Mouse (Mus musculus) c-Kit-negative CD71-positive TER-119-positive erythroid progenitor cells, embryonic 14.5 days (primary cell): ENCODE data around the gene Apol7a.

Experiments
- DNase-seq: peaks from one replicate; pipeline ENCODE4 v3.0.0-alpha.2; 2013; ENCODE audit warnings: low read depth, low spot score

Apol7a gene

DNA sequence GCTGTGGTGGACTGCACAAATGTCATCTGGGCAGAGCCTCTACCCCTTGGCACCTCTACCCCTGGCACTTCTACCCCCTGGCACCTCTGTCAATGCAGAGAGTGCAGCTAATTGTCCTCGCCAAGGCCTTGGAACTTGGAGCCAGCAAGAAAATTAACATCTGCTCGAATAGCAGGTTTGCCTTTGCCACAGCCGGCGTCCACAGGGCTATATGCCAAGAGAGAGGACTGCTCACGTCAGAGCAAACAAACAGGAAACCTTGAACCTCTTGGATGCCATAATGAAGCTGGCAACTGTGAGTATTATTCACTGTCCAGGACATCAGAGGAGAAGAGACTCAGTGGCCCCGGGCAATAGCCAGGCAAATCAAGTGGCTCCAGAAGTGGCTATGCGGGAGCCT lies 22.0 kb downstream of the Apol7a start:
- DNase-seq, result no peak

DNA sequence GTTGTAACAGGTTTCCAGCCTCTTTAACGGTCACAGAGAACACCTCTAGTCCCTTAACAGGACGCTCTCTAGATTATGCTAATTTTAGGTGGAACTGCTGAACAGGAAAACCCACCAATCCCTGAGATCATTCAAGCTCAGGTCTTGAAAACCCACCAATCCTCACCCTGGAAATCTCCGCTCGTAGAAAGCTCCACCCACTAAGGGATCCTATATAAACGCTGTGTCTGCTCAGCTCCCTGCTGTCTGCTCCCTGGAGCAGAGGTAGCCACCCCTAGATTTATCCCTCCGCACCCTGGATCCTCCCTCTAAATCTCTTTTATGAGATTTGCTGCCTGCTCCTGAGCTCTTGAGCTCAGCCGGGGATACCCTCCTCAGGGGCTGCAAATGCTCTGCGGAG lies 28.3 kb downstream of the Apol7a start:
- no peak for DNase-seq

DNA sequence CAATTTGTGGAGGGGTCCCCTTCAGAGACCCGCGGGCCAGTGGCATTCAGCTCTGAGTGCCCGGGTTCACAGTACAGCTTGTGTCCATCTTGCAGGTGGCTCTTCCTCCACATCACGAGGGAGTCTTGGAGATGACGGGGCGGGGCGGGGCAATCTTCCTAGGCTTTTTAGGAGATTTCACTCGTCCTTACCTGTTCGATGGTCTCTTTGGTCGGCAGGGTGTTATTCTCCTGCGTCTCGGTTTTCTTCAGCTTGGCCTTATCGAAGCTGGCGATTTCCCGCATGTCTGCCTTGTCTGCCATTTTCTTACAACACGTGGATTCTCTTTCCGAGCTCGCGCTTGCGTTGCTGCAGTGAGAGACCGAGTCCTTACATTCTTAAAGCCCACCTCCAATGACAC lies 28.9 kb downstream of the Apol7a start:
- DNase-seq, result no peak

DNA sequence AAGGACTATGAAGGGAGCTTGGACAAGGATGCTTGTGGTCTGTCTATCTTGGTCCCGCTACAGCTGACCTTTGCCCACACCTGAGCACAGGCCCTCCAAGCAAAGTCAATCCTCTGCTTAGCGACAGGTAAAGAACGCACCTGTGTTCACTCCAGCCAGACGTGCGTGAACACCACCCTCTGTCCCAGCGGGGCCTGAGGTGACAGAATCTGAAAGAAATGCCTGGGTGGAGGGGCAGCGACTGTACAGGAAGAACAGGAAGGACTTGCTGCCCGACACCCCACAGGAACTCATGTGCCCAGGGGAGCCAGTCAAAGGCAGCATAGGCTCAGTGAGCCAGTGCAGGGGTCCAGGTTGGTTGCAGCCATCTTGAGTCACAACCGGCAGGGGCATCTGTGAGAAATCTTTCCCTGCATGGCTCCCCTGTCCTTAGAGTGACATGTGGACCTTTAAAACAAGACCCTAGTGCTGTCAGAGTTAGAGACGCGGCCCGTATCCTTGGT lies 30.0 kb downstream of the Apol7a start:
- DNase-seq, result no peak

DNA sequence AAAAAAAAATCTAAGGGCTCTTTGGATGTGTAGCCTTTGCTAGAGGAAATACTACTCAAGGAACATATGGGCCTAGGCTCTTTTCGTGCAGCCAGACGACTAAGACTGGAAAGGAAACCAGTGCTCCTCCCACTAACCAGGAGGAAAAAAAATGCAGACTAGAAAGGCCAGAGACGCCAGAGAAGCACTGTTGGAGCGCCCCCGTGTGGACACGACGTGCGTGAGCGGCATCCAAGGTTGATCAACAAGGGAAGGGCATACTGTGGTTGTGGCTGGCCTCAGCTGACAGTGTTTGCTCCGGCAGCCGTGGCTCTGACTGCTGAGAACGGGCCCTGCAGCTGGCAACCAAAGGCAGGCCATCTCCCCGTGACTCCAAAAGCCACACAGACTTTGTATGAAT lies 30.8 kb downstream of the Apol7a start:
- peak; percentile 35 for DNase-seq

DNA sequence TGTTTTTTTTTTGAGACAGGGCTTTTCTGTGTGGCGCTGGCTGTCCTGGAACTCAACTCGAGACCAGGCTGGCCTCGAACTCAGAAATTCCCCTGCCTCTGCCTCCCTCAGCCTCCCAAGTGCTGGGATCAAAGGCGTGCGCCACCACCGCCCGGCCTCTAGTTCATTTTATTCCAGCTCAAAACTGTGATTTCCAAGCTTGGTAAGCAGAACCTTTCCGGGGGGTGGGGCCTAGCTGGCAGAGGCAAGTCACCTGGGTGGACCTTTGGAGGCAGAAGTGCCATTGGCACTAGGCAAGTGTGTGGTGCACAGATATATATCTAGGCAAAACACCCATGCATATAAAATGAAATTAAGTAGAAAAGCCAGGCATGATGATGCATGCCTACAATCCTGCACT lies 31.4 kb downstream of the Apol7a start:
- no peak for DNase-seq

DNA sequence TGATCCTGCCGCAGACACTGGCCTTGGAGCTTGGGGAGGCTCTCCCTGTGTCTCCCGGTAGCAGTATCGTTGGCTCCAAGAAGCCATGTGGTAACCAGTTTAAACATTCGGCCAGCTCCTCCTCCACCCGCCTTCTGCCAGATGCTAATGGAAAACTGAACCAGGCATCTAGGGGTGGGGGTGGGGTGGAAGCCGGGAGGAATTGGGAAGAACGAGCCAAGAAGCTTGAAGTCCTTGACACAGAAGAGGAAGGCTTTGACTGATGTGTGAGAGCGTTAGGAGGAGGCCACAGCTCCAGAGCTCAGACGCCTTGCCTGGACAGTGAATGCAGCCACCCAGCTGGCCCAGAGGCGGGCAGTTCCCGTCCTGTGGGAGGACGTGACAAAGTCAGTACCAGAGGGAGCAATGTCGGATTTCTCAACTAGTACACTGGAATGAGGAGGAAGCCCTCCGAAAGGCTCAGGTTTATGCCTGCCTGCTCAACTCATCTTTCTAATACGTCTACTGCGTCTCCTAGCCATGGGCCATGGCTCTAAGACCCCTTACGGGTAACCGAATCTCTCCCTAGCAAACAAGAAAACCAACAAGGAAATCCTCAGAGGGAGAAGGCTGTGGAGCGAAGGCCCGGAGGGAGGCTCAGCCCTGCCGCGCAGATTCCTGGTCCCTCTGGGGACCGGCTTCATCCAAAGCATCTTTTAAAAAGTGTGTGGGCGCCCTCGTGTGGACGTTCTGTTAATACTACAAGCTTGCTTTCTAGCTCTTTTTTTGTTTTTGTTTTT lies 32.0 kb downstream of the Apol7a start:
- DNase-seq, result no peak

DNA sequence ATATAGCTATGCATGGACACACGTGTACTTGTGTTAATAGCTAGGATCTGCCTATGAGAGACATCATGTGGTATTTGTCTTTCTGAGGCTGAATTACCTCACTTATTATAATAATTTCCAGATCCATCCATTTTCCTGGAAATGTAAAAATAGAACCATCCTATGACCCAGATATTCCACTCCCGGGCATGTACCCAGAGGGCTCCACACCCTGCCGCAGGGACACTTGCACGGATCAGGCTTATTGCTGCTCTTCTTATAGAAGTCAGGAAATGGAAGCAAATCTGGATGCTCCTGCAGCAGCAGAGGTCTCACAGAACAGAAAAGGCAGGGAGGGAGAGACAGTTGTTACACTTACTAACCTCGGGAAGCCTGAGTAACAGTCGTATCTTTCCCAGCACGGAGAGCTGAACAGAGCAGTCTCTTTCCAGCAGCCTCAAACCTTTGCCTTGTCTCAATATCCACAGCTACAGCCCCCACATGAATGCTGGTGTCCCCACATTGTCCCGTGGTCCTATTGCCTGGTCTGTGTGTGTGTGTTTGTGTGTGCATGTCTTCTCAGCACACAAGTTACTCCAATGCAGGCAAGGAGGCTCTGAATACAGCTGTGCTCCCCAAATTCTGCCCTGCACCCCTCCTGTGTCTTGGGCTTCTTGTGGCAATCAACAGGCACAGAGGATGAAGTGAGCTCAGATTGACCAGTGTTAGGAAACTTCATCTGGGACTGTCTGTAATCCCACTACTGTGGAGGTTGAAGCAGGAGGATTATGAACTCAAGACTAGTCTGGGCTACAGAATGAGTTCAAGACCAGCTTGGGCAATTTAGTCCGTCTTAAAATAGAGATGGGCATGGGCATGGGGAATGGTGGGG lies 33.0 kb downstream of the Apol7a start:
- no peak for DNase-seq

DNA sequence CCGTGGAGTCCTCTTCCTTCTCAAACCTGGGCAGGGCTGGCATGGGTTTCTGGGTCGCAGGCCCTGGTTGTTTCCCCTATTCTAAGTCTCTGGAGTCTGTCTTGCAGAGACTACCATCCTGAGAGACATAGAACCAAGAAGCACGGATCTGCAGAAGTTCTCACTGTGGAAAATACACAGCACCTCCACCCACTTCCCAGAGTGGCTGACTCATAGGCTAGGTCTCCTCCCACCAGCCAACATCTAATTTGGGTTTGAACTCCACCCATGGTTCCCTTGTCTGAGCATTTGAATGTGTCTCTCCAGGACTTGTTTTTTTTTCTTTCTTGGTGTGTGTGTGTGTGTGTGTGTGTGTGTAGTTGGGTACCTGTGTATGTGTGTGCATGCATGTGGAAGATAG lies 34.9 kb downstream of the Apol7a start:
- no peak for DNase-seq

DNA sequence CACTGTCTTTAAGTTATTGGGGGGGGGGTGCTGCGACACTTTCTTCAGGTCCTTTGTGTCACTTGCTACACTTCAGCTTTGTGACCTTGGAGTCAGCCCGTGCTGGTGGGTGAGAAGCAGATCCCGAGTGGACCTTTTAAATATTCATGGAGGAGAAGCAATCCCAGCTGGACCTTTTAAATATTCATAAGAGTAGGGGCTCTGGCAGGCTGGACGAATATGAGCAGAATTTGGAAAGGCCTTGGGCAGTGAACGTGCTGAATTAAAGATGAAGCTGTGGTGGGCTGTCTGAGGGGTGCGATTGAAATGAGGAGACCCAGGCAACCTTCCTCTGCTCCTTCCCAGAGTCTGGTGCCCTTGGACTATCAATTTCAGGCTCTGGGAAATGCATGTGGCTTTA lies 35.3 kb downstream of the Apol7a start:
- DNase-seq, result no peak

DNA sequence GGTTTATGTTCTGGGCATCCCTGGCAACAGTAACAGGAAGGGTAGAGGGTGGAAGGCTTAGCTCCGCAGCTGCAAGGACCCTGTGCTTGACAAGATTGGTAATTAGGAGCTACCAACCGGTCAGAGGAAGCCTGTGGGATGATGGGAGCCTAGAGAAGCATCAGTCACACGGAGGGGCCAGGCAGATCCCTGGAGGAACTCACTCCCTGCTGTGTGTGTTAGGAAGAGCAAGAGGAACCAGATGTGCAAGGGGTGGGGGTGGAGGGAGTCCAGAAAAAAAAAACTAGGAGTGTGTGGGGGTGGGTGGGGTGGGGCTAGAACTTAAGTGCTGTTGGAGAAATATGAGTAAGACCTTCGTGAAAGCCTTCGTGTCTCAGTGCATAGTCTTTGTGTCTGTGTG lies 36.0 kb downstream of the Apol7a start:
- DNase-seq, result no peak

DNA sequence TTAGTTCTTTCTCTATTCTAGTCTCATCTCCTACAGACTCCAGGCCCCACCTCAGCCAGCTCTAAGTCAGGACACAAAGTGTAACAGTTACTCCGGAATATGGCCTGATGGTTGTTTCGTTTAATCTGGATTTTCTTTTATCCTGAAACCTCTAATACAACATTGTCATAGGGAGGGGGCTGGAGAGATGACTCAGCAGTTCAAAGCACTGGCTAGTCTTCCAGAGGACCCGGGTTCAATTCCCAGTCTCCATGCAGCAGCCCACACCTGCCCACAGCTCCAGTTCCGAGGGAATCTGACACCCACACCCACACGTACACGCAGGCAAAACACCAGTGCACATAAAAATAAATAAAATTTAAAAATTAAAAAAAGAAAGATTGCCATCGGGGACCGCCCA lies 39.0 kb downstream of the Apol7a start:
- DNase-seq, result no peak

DNA sequence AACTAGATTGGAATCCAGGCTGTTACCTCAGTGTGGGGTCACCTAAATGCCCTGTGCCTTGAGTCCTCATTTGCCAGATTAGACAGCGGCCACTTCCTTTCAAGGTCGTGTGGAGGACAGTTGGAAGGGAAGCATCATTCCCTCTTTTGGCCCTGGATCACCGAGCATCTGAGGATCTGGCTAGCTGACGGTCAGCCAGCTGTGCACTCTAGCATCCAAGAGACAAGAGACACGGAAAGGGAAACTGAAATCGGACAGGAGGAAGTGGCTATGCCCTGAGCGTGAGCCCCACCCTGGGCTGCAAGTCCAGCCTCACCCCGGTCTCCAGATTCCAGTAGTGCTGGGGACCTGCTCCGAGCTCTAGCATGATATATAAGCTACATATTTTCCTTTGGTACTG lies 39.4 kb downstream of the Apol7a start:
- DNase-seq, result no peak

DNA sequence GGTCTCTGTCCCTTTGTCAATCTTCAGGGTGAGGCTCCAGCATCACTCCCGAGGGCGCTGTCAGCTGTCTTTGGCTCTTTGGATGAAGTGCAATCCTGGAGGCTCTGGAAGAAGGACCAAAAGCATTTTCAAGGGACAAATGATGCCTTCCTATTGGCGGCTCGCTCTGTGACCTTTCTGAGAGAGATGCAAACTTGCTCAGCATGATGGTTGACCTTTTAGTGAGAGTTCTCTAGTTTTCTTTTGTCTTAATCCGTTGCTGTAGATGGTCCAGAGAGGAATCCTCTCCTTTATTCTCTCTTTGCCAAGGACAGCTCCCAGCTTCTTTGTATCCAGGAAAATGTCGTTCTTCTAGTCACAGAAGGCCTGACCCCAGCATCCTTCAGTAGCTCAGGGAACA lies 39.8 kb downstream of the Apol7a start:
- no peak for DNase-seq

DNA sequence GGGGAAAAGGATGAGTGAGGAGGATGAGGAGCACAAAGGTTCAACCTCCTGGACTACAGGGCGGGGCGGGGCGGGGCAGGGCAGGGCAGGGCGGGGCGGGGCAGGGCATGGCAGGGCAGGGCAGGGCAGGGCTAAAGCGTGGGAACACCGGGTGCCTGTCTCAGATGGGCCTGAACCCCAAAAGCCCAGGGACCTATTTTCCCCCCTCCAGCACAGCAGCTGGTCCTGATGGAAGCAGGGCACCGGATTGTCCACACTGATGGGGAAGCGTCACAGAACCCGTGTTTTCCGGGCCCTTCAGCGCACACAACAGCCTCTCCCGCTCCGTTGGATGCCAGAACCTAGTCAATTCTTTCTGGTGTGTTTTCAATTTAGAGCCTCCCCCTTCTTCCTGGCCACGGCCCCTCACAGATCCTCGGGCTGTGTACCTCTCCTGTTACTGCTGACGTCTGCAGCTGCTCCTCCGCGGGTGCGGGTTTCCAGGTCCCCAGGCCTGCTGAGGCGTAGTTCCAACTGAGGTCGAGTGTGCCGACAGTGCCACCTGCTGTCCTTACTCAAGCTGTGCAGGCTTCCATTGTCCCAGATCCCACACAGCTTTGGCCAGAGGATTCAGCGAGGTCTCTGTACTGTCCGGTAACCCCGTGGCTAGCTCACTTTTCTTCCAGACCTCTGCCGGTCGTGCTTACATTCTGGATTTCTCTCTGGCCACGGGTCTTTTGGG lies 40.4 kb downstream of the Apol7a start:
- no peak for DNase-seq

DNA sequence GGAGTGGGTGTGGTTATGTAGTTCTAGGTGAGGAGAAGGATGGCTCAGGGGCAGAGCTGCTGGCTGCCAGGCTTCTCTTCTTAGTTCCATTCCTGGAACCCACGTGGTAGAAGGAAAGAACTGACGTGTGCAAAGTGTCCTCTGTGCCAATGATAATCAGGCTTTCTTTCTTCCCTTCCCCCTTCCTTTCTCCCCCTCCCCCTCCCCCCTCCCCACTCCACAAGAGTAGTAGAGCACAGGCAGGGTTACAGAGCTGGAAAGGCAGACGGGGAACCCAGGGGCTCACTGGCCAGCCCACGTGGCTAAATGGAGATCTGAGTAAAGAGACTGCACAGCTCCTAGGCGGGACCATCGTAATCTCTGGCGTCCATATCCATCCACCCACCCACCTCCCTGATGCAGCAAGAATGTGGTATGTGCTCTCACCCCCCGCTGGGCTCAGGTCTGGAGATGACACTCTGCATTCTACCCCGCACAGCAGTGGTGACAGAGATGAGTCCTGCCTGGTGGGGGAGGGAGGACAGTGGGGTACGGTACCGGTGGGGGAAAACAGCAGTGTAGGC lies 42.6 kb downstream of the Apol7a start:
- no peak for DNase-seq

DNA sequence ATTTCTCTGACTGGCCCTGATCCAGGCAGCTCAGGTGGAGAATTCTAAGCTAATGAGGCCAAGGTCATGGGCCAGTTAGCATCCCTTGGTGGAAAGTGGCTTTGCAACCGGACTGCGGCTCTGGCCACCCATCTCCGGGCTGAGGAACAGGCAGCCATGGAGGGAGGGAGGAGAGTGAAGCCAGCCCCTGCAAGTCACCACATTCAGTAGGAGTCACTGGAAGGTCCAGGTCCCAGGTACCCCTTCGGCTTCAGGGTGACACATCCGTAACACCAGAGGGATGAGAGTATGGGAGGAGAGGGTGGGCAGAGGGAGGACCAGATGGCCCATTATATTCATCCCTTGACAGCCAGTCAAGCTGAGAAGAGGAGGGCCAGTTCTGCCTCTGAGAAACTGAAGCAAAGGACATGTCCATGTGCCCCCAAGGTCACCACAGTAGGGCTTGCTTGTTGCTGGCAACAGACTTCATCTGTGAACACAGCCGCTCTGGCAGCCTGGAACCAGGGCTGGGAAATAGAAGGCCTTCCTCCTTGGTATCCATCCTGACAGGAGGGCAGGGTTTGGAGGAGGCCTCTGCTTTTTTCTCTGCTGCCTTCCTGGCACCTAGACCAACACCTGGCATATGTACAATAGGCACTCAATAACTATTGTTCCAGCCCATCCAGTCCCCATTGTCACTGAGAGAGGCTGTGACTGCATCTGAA lies 43.9 kb downstream of the Apol7a start:
- DNase-seq, result no peak

DNA sequence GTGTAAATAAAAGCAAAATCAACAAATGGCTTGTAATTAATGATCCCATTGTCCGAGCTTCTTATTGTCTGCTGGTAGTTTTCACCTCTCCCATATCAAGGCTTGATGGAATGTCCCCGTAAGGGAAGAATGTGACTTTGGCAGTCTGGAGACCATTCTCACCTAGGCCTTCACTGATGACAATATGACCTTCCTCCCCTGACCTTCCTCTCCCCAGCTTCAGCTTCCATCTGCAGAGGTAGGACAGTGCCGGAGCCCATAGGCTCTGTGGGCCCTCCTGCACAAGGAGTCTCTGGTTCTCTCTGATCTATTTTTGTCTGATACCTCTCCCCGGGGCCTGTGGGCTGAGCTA lies 44.4 kb downstream of the Apol7a start:
- no peak for DNase-seq

DNA sequence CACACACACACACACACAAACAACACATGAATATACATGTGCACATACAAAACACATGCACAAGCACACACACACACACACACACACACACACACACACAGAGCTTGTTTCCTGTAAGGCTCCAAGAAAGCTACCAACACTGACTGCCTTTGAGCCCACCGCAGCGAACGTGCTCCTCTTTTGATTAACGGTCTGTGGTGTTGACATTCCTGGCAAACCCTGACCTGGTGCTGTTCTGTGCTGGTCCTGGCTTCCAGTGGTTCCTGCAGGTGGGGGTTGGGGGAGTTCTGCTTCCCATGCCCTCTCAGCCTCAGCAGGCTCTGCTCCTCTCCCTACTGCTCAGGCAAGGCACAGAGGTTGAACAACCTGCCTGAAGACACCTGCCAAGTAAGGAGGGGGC lies 45.1 kb downstream of the Apol7a start:
- DNase-seq, result no peak

DNA sequence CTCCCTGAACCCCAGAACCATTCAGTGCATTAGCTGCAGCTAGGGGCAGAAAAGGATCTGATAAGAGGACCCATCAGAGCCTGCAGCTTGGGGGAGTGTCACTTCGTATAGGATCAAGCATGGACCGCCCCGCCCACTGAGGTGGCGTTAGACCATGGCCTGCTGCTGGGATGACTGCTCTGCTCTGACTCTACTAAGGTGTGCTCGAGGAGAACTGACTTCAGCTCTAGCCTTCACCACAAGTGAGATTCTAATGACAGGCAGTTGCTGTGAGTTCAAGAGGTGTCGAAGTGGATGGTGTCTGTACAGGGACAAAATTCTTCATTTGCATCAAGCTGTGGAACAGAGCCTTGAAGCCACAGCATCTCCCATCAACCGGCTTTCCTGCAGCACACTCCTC lies 46.0 kb downstream of the Apol7a start:
- no peak for DNase-seq

DNA sequence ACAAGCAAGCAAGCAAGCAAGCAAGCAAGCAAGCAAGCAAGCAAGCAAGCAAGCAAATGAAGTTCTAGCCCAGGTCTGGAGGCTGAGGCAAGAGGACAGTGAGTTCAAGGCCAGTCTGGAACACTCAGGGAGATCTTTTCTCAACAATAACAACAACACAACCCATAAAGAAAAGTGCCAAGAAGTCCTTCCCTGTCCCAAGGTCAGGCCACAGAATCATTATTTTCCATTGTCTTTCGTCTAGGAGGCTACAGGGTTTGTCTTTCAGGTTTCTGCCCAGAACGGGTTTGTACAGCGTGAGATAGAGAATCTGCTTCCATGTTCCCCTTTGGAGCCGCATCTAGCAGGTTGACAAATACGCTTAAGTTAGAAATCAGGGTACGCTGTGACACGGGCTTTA lies 48.8 kb downstream of the Apol7a start:
- DNase-seq, result no peak
